Mouse (Mus musculus) kidney, embryonic 14.5 days (tissue): Measurements from ENCODE around the gene Degs2. TPM values are rescaled to one million over a fixed set of nuclear protein-coding genes. Genes with fewer than 3 reads are reported as not detected.

Experiments
- ATAC-seq: fragments of 200-750 bp; cut with Nextera tagmentation; 2 replicates; pipeline ENCODE4 v1.8.0; 2017; ENCODE audit warnings: moderate number of reproducible peaks, mild to moderate bottlenecking, moderate TSS enrichment, moderate library complexity; ENCODE audit not compliant: low FRiP score, low TSS enrichment
- H3K27ac ChIP-seq: fragments of 300-500 bp; sonication (generic); 2 replicates; pipeline ENCODE4 v1.5.1; 2014; ENCODE audit warnings: low read depth, mild to moderate bottlenecking, low read length, moderate library complexity, mixed read lengths
- H3K27me3 ChIP-seq: fragments of 300-500 bp; sonication (generic); 2 replicates; pipeline ENCODE4 v1.6.1; 2014; ENCODE audit warnings: mild to moderate bottlenecking, low read length; ENCODE audit not compliant: control insufficient read depth, insufficient read depth
- H3K36me3 ChIP-seq: fragments of 300-500 bp; sonication (generic); 2 replicates; pipeline ENCODE4 v1.6.1; 2014; ENCODE audit warnings: low read length, mixed read lengths; ENCODE audit not compliant: control insufficient read depth, insufficient read depth
- H3K4me1 ChIP-seq: fragments of 300-500 bp; sonication (generic); 2 replicates; pipeline ENCODE4 v1.6.1; 2014; ENCODE audit warnings: low read length, mixed read lengths; ENCODE audit not compliant: control insufficient read depth, insufficient read depth
- H3K4me2 ChIP-seq: fragments of 300-500 bp; sonication (generic); replicated peaks from 2 replicates; pipeline ENCODE4 v1.6.1; 2014; ENCODE audit warnings: low read depth, mild to moderate bottlenecking, low read length
- H3K4me3 ChIP-seq: fragments of 300-500 bp; sonication (generic); 2 replicates; pipeline ENCODE4 v1.5.1; 2014; ENCODE audit warnings: mild to moderate bottlenecking, low read length
- H3K9ac ChIP-seq: fragments of 300-500 bp; sonication (generic); 2 replicates; pipeline ENCODE4 v1.6.1; 2014; ENCODE audit warnings: low read depth, mild to moderate bottlenecking, low read length, moderate library complexity
- H3K9me3 ChIP-seq: fragments of 300-500 bp; sonication (generic); 2 replicates; pipeline ENCODE4 v1.6.1; 2016; ENCODE audit warnings: low read length; ENCODE audit not compliant: control insufficient read depth
- WGBS: fragments of 180-500 bp; shearing (Covaris S2); extraction: QIAGEN DNeasy Blood & Tissue Kit; methylation state at CpG from one replicate; pipeline ENCODE4 v1.1.7; 2014; 5-methylcytosine and 5-hydroxymethylcytosine counted together
- microRNA counts: library from miRNA; unstranded; fragments of <30 nt; microRNA quantifications from one replicate; lab custom pipeline; 2017
- microRNA-seq: library from miRNA; unstranded; fragments of <30 nt; microRNA quantifications from one replicate; pipeline ENCODE4, GENCODE M21; 2016
- polyA plus RNA-seq: library from polyadenylated mRNA; unstranded; fragments of >200 nt; fragmentation: Nextera tagmentation; extraction: Ambion mirVana; gene quantifications from 2 replicates; pipeline ENCODE4 v1.2.1, GENCODE M21; 2014

Gene Degs2
- polyA plus RNA-seq, 1 experiment from 2014 or later: 7.3 TPM

DNA sequence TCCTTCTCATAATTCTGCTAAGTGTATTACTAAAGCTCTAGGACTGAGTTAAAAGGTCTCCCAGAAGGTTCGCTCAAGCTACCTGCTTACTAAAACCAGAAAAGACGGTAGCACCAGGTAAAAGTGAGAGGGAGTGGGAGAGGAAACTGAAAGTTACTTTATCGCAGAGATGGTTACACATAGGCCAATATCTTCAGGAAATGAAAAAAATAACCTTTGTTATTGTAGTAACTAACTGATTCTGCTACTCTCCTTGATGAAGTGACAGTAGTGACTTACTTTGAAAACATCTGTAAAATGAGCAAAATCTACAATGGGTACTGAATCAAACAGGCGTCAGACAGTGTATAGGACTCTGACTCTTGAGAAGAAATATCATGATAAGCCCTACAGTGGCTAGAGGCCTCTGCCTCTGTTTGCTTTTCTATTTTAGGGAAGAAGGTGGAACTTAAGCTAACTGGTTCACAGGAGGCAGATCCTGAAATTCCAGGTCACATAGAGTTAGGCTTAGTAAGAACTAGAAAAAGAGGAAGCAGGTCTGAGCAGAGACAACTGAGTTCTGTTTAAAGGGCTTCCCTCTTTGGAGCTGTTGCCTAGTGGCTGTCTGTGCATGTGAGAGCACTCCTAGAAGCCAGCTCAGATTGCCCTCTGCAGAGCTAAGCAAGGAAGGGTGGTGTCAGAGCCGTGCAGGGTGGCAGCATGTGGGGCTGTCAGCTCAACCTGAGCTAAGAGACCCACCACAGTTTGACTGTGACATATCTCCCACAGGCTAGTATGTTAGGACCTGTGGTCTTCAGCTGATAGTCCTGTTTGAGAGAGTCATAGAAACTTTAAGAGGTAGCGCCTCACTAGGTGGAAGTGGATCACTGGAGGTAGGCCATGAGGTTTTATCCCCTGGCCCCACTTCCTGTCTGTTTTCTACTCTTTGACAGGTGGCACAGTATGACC is 71.1 kb downstream of the Degs2 start:
- H3K27ac ChIP-seq: no peak overlapping the region

DNA sequence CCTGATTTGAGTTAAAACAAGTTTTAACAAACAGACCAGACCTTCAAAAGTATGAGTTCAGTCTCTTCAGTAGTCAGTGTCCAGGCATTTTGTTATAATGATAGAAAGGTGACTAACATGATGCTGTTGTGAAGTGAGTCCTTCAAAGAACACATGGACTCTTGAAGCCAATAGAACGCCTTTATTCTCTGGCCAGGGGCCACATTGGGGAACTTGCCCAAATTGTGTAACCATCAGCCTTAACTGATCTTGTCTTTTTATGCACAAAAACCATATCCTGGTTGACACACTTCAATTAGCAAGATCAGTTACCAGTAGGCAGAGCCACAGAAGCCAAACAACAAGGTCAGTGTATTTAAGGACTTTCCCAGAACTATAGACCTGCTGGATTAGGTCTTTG is 72.6 kb downstream of the Degs2 start:
- Histone ChIP-seq H3K9me3 (no peaks in the 10 kb centered on the region), H3K27me3 (no peaks in the 10 kb centered on the region), H3K36me3 (no peaks in the 10 kb centered on the region), H3K9ac (no peak overlapping the region), H3K4me2 (no peak overlapping the region), H3K4me1 (peaks cover 17% of the 10 kb centered on the region), H3K27ac (no peak overlapping the region), H3K4me3 (no peak overlapping the region)
- ATAC-seq: no peak
- 87% methylated on average over 1 of the region's 1 CpGs for WGBS

More for the DNA sequence above, 71.1 kb downstream of the Degs2 start:
- Histone ChIP-seq H3K4me1 (peaks cover 6% of the 10 kb centered on the region; the same call in 1 of the 2 replicates), H3K4me2 (no peak overlapping the region), H3K4me3 (no peak overlapping the region), H3K9ac (no peak overlapping the region), H3K9me3 (no peaks in the 10 kb centered on the region), H3K36me3 (no peaks in the 10 kb centered on the region), H3K27me3 (no peaks in the 10 kb centered on the region)
- no peak for ATAC-seq
- WGBS: 85% methylated on average over 6 of the region's 6 CpGs

MicroRNA genes within 50 kb of the gene (microRNA counts, 519-probe panel; counts per million panel counts)
- microRNA mmu-miR-342-3p (lab: Ali Mortazavi, UCI) (6,536 counts per million, percentile 69 among the panel's probes with 10 or more counts), microRNA mmu-miR-342-5p (lab: Ali Mortazavi, UCI) (not detected)

Small RNAs within 50 kb of the gene (microRNA-seq; reads per million reads assigned to microRNA genes)
- gene Gm23872 (not detected), gene Mir342 (7,242 reads per million, percentile 93 among the genes with 10 or more reads in this experiment)

Other genes with a start within 250 kb of the Degs2 start
- 73.7 and 91.5 TPM in 2 replicates for gene Evl, start 147.6 kb downstream of the Degs2 start, polyA plus RNA-seq
- gene Yy1, start 90.7 kb upstream of the Degs2 start, polyA plus RNA-seq: 23.2 and 24.2 TPM in 2 replicates
- 7.5 and 9.0 TPM in 2 replicates for gene Slc25a29, start 133.6 kb upstream of the Degs2 start, polyA plus RNA-seq
- gene Slc25a47, start 133.7 kb upstream of the Degs2 start, polyA plus RNA-seq: 7.6 and 9.0 TPM in 2 replicates
- 3.4 and 6.0 TPM in 2 replicates for gene Wdr25, start 191.3 kb upstream of the Degs2 start, polyA plus RNA-seq
- gene Wars, start 191.9 kb upstream of the Degs2 start, polyA plus RNA-seq: 62.4 and 107 TPM in 2 replicates